Mouse (Mus musculus): ENCODE measurements around the gene Twsg1. TPM values are rescaled to one million over a fixed set of nuclear protein-coding genes. Genes with fewer than 3 reads are reported as not detected.

Twsg1 gene
- polyA plus RNA-seq, 1 experiment from 2014 or later, result 47.0 TPM

- H3K4me2 ChIP-seq, result no peak overlapping the region
- 78% methylated on average over 6 of the region's 6 CpGs for WGBS
- no peak overlapping the region for H3K9ac ChIP-seq (replicated peaks)
- no peak for ATAC-seq (ENCODE audit: low FRiP score)
- no peaks in the 10 kb centered on the region for H3K27me3 ChIP-seq (replicated peaks)
- H3K4me3 ChIP-seq (replicated peaks), result no peak overlapping the region
- H3K36me3 ChIP-seq, result peaks cover 57% of the 10 kb centered on the region
- no peak overlapping the region for H3K27ac ChIP-seq (replicated peaks)
- H3K9me3 ChIP-seq (replicated peaks), result no peaks in the 10 kb centered on the region
- H3K4me1 ChIP-seq, result no peaks in the 10 kb centered on the region
Measured at GRCm38 (mm10) chr17:65930960-65931359, 20.1 kb downstream of the Twsg1 start.

- Histone ChIP-seq H3K9ac (replicated peaks) (no peak overlapping the region), H3K9me3 (replicated peaks) (no peaks in the 10 kb centered on the region), H3K27me3 (replicated peaks) (no peaks in the 10 kb centered on the region), H3K4me1 (no peaks in the 10 kb centered on the region), H3K36me3 (peaks cover 59% of the 10 kb centered on the region), H3K4me3 (replicated peaks) (no peak overlapping the region), H3K27ac (replicated peaks) (no peak overlapping the region), H3K4me2 (no peak overlapping the region)
- WGBS, result 92% methylated on average over 7 of the region's 7 CpGs
- ATAC-seq (ENCODE audit: low FRiP score), result no peak
Measured at GRCm38 (mm10) chr17:65930158-65930826, 20.7 kb downstream of the Twsg1 start.

DNA sequence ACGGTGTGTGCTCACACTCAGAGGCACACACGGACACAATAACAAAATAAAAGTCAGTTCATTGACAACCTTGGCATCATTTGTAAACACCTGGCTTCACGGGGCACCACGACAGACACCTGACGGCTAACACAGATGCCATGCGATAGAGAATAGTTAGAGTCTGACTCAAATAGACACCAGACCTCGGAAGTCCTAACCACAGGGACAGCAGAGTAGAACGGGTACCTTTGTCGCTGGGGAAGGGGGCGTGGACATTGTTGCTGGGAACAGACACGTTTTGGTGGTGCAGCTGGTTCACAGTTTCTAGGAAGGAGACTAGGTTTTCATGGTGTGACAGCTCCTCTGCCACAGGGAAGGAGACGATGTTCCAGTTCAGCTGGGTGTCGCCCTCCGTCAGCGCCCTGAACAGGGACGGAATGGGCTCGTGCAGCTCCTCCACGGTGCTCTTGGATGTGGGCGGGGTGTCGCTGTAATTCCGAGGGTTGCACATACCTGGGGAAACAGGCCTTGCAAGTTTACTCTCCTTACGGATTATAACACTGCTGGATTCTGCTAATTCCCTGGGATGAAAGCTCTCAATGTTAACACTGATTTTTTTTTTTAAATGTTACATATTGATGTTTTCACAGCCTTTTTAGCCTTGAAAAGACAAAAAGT, 21.6 kb downstream of the Twsg1 start:
- no peak for ATAC-seq (ENCODE audit: low FRiP score)
- no peak overlapping the region for H3K4me2 ChIP-seq
- 90% methylated on average over 22 of the region's 22 CpGs for WGBS
- no peaks in the 10 kb centered on the region for H3K9me3 ChIP-seq (replicated peaks)
- H3K27me3 ChIP-seq (replicated peaks), result no peaks in the 10 kb centered on the region
- peaks cover 64% of the 10 kb centered on the region for H3K36me3 ChIP-seq
- no peak overlapping the region for H3K27ac ChIP-seq (replicated peaks)
- H3K4me3 ChIP-seq (replicated peaks), result no peak overlapping the region
- H3K9ac ChIP-seq (replicated peaks), result no peak overlapping the region
- H3K4me1 ChIP-seq, result no peaks in the 10 kb centered on the region

- ATAC-seq (ENCODE audit: low FRiP score), result 0 out of 2 replicates have a peak, but pooled peaks have one; percentile 57
- Histone ChIP-seq H3K27me3 (replicated peaks) (no peaks in the 10 kb centered on the region), H3K4me3 (replicated peaks) (no peak overlapping the region), H3K9ac (replicated peaks) (no peak overlapping the region), H3K36me3 (peaks cover 60% of the 10 kb centered on the region), H3K4me2 (no peak overlapping the region), H3K9me3 (replicated peaks) (no peaks in the 10 kb centered on the region), H3K27ac (replicated peaks) (no peak overlapping the region), H3K4me1 (no peaks in the 10 kb centered on the region)
- 63% methylated on average over 4 of the region's 4 CpGs for WGBS
Measured at GRCm38 (mm10) chr17:65927077-65927476, 23.9 kb downstream of the Twsg1 start.

DNA sequence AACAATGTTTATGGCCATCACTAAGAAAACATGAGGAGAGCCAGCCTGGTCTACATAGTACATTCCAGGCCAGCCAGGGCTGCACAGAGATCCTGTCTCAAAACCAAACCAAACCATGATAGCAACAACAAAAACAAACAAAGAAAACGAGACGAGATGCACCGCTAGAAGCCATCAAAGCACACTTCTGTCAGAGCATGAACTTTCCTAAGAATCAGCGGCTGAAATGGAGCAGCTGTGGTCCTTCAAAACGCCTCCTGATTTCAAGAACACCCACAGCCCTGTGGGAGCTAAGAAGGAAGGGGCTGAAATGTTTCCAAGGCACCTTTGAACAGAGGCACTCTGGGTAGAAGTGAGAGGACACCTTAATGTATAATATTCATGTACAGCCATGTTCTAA, 26.8 kb downstream of the Twsg1 start:
- peaks cover 55% of the 10 kb centered on the region for H3K36me3 ChIP-seq
- WGBS, result 81% methylated on average over 5 of the region's 5 CpGs
- no peak overlapping the region for H3K4me3 ChIP-seq (replicated peaks)
- H3K27ac ChIP-seq (replicated peaks), result no peak overlapping the region
- H3K27me3 ChIP-seq (replicated peaks), result no peaks in the 10 kb centered on the region
- no peak overlapping the region for H3K9ac ChIP-seq (replicated peaks)
- ATAC-seq (ENCODE audit: low FRiP score), result no peak
- H3K9me3 ChIP-seq (replicated peaks), result no peaks in the 10 kb centered on the region
- H3K4me2 ChIP-seq, result no peak overlapping the region
- H3K4me1 ChIP-seq, result no peaks in the 10 kb centered on the region

- Histone ChIP-seq H3K4me1 (no peaks in the 10 kb centered on the region), H3K4me2 (no peak overlapping the region), H3K9ac (replicated peaks) (no peak overlapping the region), H3K27ac (replicated peaks) (no peak overlapping the region), H3K9me3 (replicated peaks) (no peaks in the 10 kb centered on the region), H3K27me3 (replicated peaks) (no peaks in the 10 kb centered on the region), H3K4me3 (replicated peaks) (no peak overlapping the region), H3K36me3 (peaks cover 39% of the 10 kb centered on the region)
- no peak for ATAC-seq (ENCODE audit: low FRiP score)
- 83% methylated on average over 6 of the region's 6 CpGs for WGBS
Measured at GRCm38 (mm10) chr17:65921975-65922374, 29.1 kb downstream of the Twsg1 start.

DNA sequence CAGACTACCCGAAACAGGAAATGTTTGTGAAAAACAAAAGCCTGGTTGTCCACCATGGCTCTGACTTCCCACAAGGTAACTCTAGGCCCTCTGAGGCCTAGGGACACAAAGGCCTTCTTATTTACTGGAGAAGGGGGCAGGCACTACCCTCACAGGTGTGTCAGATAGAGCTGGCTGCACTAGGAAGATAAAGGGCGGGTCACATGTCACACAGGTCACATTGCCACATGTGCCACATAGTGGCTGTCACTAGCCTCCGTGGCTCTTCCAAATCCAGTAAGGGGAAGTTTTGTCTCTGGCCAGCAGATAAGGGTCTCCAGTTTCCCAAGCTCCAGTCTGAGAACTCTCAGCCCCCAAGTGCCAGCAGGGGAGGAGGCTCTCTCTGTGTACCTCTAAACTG, 31.8 kb downstream of the Twsg1 start:
- Histone ChIP-seq H3K27me3 (replicated peaks) (no peaks in the 10 kb centered on the region), H3K4me3 (replicated peaks) (no peak overlapping the region), H3K9ac (replicated peaks) (no peak overlapping the region), H3K4me1 (peaks cover 5% of the 10 kb centered on the region; the same call in 1 of the 2 replicates), H3K9me3 (replicated peaks) (no peaks in the 10 kb centered on the region), H3K36me3 (peaks cover 17% of the 10 kb centered on the region), H3K4me2 (no peak overlapping the region), H3K27ac (replicated peaks) (no peak overlapping the region)
- ATAC-seq (ENCODE audit: low FRiP score), result no peak
- 86% methylated on average over 3 of the region's 3 CpGs for WGBS

DNA sequence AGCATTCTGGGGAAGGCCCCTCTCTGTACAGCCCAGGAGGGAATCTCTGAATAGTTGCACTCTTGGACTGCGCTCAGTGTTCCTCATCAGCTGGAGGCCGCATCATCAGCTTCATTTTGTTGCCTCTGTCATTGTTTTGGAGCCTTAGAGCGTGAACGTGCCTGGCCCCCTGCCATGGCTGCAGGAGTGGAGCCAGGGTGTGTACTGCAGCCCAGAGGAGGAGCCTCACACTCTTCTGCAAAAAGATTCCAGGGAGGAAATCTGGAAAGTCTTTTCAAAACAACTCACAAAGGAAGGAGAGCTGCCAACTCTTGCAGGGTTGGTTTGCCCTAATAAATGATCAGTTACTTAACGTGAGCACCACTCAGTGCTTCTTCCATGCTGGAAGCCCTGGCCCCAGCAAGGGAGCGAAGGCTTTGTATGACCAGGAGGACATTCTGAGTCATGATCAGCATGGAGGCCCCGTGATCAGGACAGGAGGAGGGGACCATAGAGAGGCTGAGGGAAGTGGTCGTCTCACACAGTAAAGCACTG, 34.8 kb downstream of the Twsg1 start:
- peak; percentile 89 for ATAC-seq (ENCODE audit: low FRiP score)
- H3K4me2 ChIP-seq, result peak overlapping the region; percentile 33
- H3K36me3 ChIP-seq, result no peaks in the 10 kb centered on the region
- H3K27me3 ChIP-seq (replicated peaks), result no peaks in the 10 kb centered on the region
- H3K27ac ChIP-seq (replicated peaks), result peak overlapping the region; percentile 80
- H3K9me3 ChIP-seq (replicated peaks), result no peaks in the 10 kb centered on the region
- H3K4me3 ChIP-seq (replicated peaks), result no peak overlapping the region
- 15% methylated on average over 8 of the region's 8 CpGs for WGBS
- H3K4me1 ChIP-seq, result peaks cover 5% of the 10 kb centered on the region; the same call in 1 of the 2 replicates
- H3K9ac ChIP-seq (replicated peaks), result no peak overlapping the region

GRCm38 (mm10) chr17:65914083-65914482, 36.9 kb downstream of the Twsg1 start:
- Histone ChIP-seq H3K27ac (replicated peaks) (no peak overlapping the region), H3K36me3 (no peaks in the 10 kb centered on the region), H3K4me3 (replicated peaks) (no peak overlapping the region), H3K9ac (replicated peaks) (no peak overlapping the region), H3K4me1 (peaks cover 5% of the 10 kb centered on the region; the same call in 1 of the 2 replicates), H3K4me2 (no peak overlapping the region), H3K9me3 (replicated peaks) (no peaks in the 10 kb centered on the region), H3K27me3 (replicated peaks) (no peaks in the 10 kb centered on the region)
- WGBS, result 44% methylated on average over 6 of the region's 6 CpGs
- no peak for ATAC-seq (ENCODE audit: low FRiP score)

GRCm38 (mm10) chr17:65912202-65912601, 38.8 kb downstream of the Twsg1 start:
- Histone ChIP-seq H3K27me3 (replicated peaks) (no peaks in the 10 kb centered on the region), H3K36me3 (no peaks in the 10 kb centered on the region), H3K4me3 (replicated peaks) (no peak overlapping the region), H3K27ac (replicated peaks) (no peak overlapping the region), H3K4me2 (no peak overlapping the region), H3K9ac (replicated peaks) (no peak overlapping the region), H3K4me1 (peaks cover 5% of the 10 kb centered on the region; the same call in 1 of the 2 replicates), H3K9me3 (replicated peaks) (no peaks in the 10 kb centered on the region)
- WGBS, result 90% methylated on average over 2 of the region's 2 CpGs
- no peak for ATAC-seq (ENCODE audit: low FRiP score)

- Histone ChIP-seq H3K27me3 (replicated peaks) (no peaks in the 10 kb centered on the region), H3K36me3 (no peaks in the 10 kb centered on the region), H3K4me1 (peaks cover 9% of the 10 kb centered on the region), H3K4me3 (replicated peaks) (no peak overlapping the region), H3K9me3 (replicated peaks) (no peaks in the 10 kb centered on the region), H3K27ac (replicated peaks) (no peak overlapping the region), H3K4me2 (no peak overlapping the region), H3K9ac (replicated peaks) (no peak overlapping the region)
- 79% methylated on average over 15 of the region's 15 CpGs for WGBS
- ATAC-seq (ENCODE audit: low FRiP score), result no peak
Measured at GRCm38 (mm10) chr17:65911285-65912069, 39.5 kb downstream of the Twsg1 start.
